Mouse (Mus musculus): ENCODE measurements around the gene Zeb2.

DNA sequence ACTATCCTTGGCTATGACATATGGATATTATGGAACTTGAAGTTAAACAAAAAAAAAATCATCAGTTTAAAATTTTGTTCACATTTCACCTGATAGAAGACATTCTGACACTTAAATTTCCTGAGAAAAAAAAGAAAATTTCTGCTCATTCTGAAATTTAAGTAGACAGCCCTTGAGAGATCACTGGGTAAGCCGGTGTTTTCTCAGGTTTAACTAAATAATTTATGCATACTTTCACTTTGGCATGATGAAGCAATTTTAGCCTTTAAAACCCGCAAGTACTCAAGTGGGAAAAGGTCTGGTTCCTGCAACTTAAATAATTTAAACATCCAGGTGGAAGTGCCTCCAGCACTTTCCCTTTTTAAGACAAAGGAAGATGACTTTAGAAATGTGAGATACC, 65.9 kb downstream of the Zeb2 start:
- TF ChIP-seq TCF3 (IDR thresholded peaks at IDR 0.05; ENCODE audit: insufficient read length, low read depth) (no peak), POLR2A (IDR thresholded peaks at IDR 0.05; ENCODE audit: insufficient read length, low read depth) (no peak), USF1 (IDR thresholded peaks at IDR 0.05; ENCODE audit: low read depth) (no peak), MYOG (IDR thresholded peaks at IDR 0.05; ENCODE audit: control insufficient read depth in 1 of 3, insufficient read depth in 1 of 3, insufficient read length in 2 of 3, low read depth in 2 of 3) (no peak), POLR2AphosphoS2 (IDR thresholded peaks at IDR 0.05; ENCODE audit: insufficient read length, low read depth) (no peak), MAX (IDR thresholded peaks at IDR 0.05; ENCODE audit: low read depth) (no peak), CEBPB (IDR thresholded peaks at IDR 0.05; ENCODE audit: insufficient read depth, poor library complexity, severe bottlenecking) (no peak), E2F4 (IDR thresholded peaks at IDR 0.05; ENCODE audit: insufficient read depth) (no peak), REST (IDR thresholded peaks at IDR 0.05; ENCODE audit: insufficient read depth, insufficient read length) (no peak), TCF12 (IDR thresholded peaks at IDR 0.05; ENCODE audit: insufficient read depth, poor library complexity, severe bottlenecking) (no peak), SRF (IDR thresholded peaks at IDR 0.05; ENCODE audit: control insufficient read depth, insufficient read length, low read depth) (no peak), MYOD1 (IDR thresholded peaks at IDR 0.05; ENCODE audit: control insufficient read depth in 1 of 3, insufficient read length in 2 of 3, low read depth in 2 of 3) (no peak)
